Mouse (Mus musculus): ENCODE measurements around the gene Serpina1a.
"Not testable (repeated sequence)": the region's sequence is repeated elsewhere in the genome, so short reads cannot be mapped to it uniquely, and the experiment has no call there.

The Serpina1a gene

GRCm38 (mm10) chr12:103863101-103863974, at the start of gene Serpina1a:
Serpina1a (minus strand) TSS chr12:103863562.
- not testable (repeated sequence) for DNase-seq (ENCODE audit: low spot score in 2 of 2)

GRCm38 (mm10) chr12:103909181-103909580, 45.8 kb upstream of the Serpina1a start:
- DNase-seq (ENCODE audit: low spot score in 2 of 2), result not testable (repeated sequence)

GRCm38 (mm10) chr12:103907746-103908145, 44.4 kb upstream of the Serpina1a start:
- not testable (repeated sequence) for DNase-seq (ENCODE audit: low spot score in 2 of 2)

- not testable (repeated sequence) for DNase-seq (ENCODE audit: low spot score in 2 of 2)
Measured at GRCm38 (mm10) chr12:103904837-103905340, 41.5 kb upstream of the Serpina1a start, which contains the start of gene Serpina1c. Serpina1c (minus strand) TSS chr12:103904887.

- peak; percentile 10 to 30 for DNase-seq (ENCODE audit: low spot score in 2 of 2)
Measured at GRCm38 (mm10) chr12:103901929-103902328, 38.6 kb upstream of the Serpina1a start.

- DNase-seq (ENCODE audit: low spot score in 2 of 2), result not testable (repeated sequence)
Measured at GRCm38 (mm10) chr12:103866873-103867272, 3.5 kb upstream of the Serpina1a start.

GRCm38 (mm10) chr12:103860976-103861375, 2.4 kb downstream of the Serpina1a start:
- no peak for DNase-seq (ENCODE audit: low spot score in 2 of 2)

GRCm38 (mm10) chr12:103860571-103860970, 2.8 kb downstream of the Serpina1a start:
- DNase-seq (ENCODE audit: low spot score in 2 of 2), result not testable (repeated sequence)

GRCm38 (mm10) chr12:103859584-103859983, 3.8 kb downstream of the Serpina1a start:
- DNase-seq (ENCODE audit: low spot score in 2 of 2), result not testable (repeated sequence)

- DNase-seq (ENCODE audit: low spot score in 2 of 2), result not testable (repeated sequence)
Measured at GRCm38 (mm10) chr12:103853032-103853431, 10.3 kb downstream of the Serpina1a start.

GRCm38 (mm10) chr12:103830273-103830672, 33.1 kb downstream of the Serpina1a start, which contains the start of gene Serpina1b:
Serpina1b (minus strand) TSS chr12:103830373.
- not testable (repeated sequence) for DNase-seq (ENCODE audit: low spot score in 2 of 2)

- DNase-seq (ENCODE audit: low spot score in 2 of 2), result not testable (repeated sequence)
Measured at GRCm38 (mm10) chr12:103827661-103828372, 35.5 kb downstream of the Serpina1a start.

GRCm38 (mm10) chr12:103823826-103824225, 39.5 kb downstream of the Serpina1a start:
- not testable (repeated sequence) for DNase-seq (ENCODE audit: low spot score in 2 of 2)

Measured in heart, adult 9 months (tissue).